8 mouse cellular contexts compared by ENCODE assay signal in genomic region chr3:88244071-88244470, GRCm38 (mm10). TPM values are rescaled to one million over a fixed set of nuclear protein-coding genes. Genes with fewer than 3 reads are reported as not detected.
DNase-seq lines count a peak whose midpoint lies in the region; TF ChIP-seq lines count a peak whose summit lies in the region.
"Had no signal": no experiment of that assay in that cellular context is flagged by ENCODE, and none has a peak within 500 bp of the region (broad histone marks: within the 10 kb centered on the region; RNA-seq: fewer than 3 reads in every experiment).

No protein-coding gene starts in this region.

- H3K9me3 ChIP-seq in E14TG2a.4 (ENCODE audit: low read length), result no peaks in the 10 kb centered on the region
- H3K9me3 ChIP-seq in embryonic facial prominence, embryonic 10.5 days, result no peaks in the 10 kb centered on the region

- intact Hi-C loops in left cerebral cortex, postnatal 4 days (cut with DNase I), result no loop called here

- peak; percentile 89 for TF ChIP-seq CTCF in E14TG2a.4 (conservative IDR thresholded peaks at IDR 0.05; ENCODE audit: low read length)

- H3K27ac ChIP-seq in embryonic facial prominence, embryonic 10.5 days (replicated peaks), result no peak overlapping the region

- H3K27me3 ChIP-seq in E14TG2a.4 (ENCODE audit: insufficient read depth, low read length), result peaks cover 76% of the 10 kb centered on the region
- peaks cover 98% of the 10 kb centered on the region for H3K27me3 ChIP-seq in embryonic facial prominence, embryonic 10.5 days (replicated peaks; ENCODE audit: low read depth, poor library complexity, severe bottlenecking)

- 13% methylated on average over 2 of the region's 2 CpGs for WGBS in embryonic facial prominence, embryonic 10.5 days

- H3K36me3 ChIP-seq in E14TG2a.4 (ENCODE audit: insufficient read depth, low read length), result no peaks in the 10 kb centered on the region
- H3K36me3 ChIP-seq in embryonic facial prominence, embryonic 10.5 days (replicated peaks), result no peaks in the 10 kb centered on the region

- DNase-seq in layer of hippocampus, adult 9-11 months, result peak; percentile 14
- no peak for DNase-seq in layer of hippocampus, adult 11-12 months (ENCODE audit: low spot score)
- peak; percentile 76 for DNase-seq in adrenal gland, postnatal 14 days
- DNase-seq in embryonic facial prominence, embryonic 10.5 days (ENCODE audit: low spot score), result peak; percentile 66
- DNase-seq in left cerebral cortex, postnatal 4 days, result peak; percentile 69
- peak; percentile 80 for DNase-seq in retina, embryonic 14.5 days (ENCODE audit: low spot score)

- peaks cover 70% of the 10 kb centered on the region for H3K4me1 ChIP-seq in E14TG2a.4 (replicated peaks; ENCODE audit: low read depth, low read length)
- H3K4me1 ChIP-seq in embryonic facial prominence, embryonic 10.5 days, result peaks cover 44% of the 10 kb centered on the region

- no peak overlapping the region for H3K4me3 ChIP-seq in E14TG2a.4 (replicated peaks; ENCODE audit: low read length)
- H3K4me3 ChIP-seq in embryonic facial prominence, embryonic 10.5 days, result no peak overlapping the region
- H3K4me3 ChIP-seq: erythroblast, embryonic 14.5 days had no signal

RNA-seq across cellular contexts. Expression of gene Rhbg, which starts 10.4 kb away (rescaled TPM):
- 0.86 and 2.1 TPM in 2 replicates for total RNA-seq in adrenal gland, postnatal 14 days (2021)
- 0.17 TPM in 1 of 2 replicates, not detected in the other for polyA plus RNA-seq in embryonic facial prominence, embryonic 10.5 days (2016; fragmentation: Nextera tagmentation; extraction: Ambion mirVana)
- 1 to 10 TPM in 1 of 2 experiments, under 1 TPM in 1; 0.46 to 1.4 TPM for total RNA-seq in left cerebral cortex, postnatal 4 days (2021)
- polyA plus RNA-seq: erythroblast, embryonic 14.5 days had no signal

RNA-seq across cellular contexts. Expression of gene Gm38392, which starts 42.9 kb away (rescaled TPM):
- 0.96 and 1.5 TPM in 2 replicates for total RNA-seq in adrenal gland, postnatal 14 days (2021)
- not detected in 2 replicates for polyA plus RNA-seq in embryonic facial prominence, embryonic 10.5 days (2016; fragmentation: Nextera tagmentation; extraction: Ambion mirVana)
- total RNA-seq in left cerebral cortex, postnatal 4 days (2021), result under 1 TPM; 0.80 to 0.89 TPM
- polyA plus RNA-seq: erythroblast, embryonic 14.5 days had no signal

RNA-seq across cellular contexts. Expression of gene Tsacc, which starts 52.7 kb away (rescaled TPM):
- total RNA-seq in adrenal gland, postnatal 14 days (2021), result 8.3 and 9.7 TPM in 2 replicates
- 12.6 and 14.7 TPM in 2 replicates for polyA plus RNA-seq in embryonic facial prominence, embryonic 10.5 days (2016; fragmentation: Nextera tagmentation; extraction: Ambion mirVana)
- 1 to 10 TPM; 4.4 TPM for total RNA-seq in left cerebral cortex, postnatal 4 days (2021)

RNA-seq across cellular contexts. Expression of gene Cct3, which starts 52.8 kb away (rescaled TPM):
- 255 and 265 TPM in 2 replicates for total RNA-seq in adrenal gland, postnatal 14 days (2021)
- 862 and 910 TPM in 2 replicates for polyA plus RNA-seq in embryonic facial prominence, embryonic 10.5 days (2016; fragmentation: Nextera tagmentation; extraction: Ambion mirVana)
- 100 to 1,000 TPM; 309 to 317 TPM for total RNA-seq in left cerebral cortex, postnatal 4 days (2021)
